Mouse (Mus musculus): ENCODE measurements around the gene Cnnm4. TPM values are rescaled to one million over a fixed set of nuclear protein-coding genes. Genes with fewer than 3 reads are reported as not detected.

The Cnnm4 gene
- polyA plus RNA-seq, 1 experiment: 6.2 TPM

DNA sequence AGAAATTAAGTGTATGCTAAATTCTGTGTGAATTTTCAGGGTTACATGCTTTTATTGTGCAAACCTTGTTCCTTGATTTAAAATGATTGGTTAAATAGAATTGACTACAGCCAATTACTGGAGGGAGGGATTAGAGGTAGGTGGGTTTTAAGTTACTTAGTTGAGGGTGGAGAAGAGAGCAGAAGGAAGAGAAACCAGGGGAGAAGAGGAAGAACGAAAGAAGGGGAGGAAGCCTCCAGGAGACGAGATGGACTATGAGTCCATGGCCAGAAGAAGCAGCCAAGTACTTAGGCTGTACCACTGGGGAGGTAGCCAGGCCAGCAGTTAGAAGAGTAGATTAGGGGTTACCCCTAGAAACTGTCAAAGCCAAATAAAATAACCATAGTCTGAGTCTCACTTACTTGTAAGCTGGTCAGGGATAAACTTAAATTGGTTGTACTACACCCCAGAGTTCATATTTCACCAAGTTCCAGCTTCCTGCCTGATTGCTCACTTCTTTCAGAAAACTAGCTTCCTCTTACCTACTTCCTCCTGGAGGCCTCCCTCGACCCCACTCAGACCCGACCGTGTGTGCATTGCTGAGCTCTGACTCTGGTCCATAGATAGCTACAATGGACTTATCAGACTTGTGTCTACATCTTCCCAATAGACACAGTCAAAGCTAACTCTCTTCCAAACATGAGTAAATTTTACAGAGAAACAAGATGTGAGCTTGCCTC, 25.2 kb upstream of the Cnnm4 start:
- Histone ChIP-seq H3K4me3 (ENCODE audit: insufficient read depth, poor library complexity, severe bottlenecking) (no peak overlapping the region), H3K79me2 (ENCODE audit: control insufficient read depth, insufficient read depth) (peaks cover 8% of the 10 kb centered on the region)
- TF ChIP-seq CTCF (IDR thresholded peaks at IDR 0.05; ENCODE audit: control insufficient read depth, insufficient read depth, insufficient read length) (no peak), CEBPB (IDR thresholded peaks at IDR 0.05; ENCODE audit: low read depth) (no peak), MAX (IDR thresholded peaks at IDR 0.05) (no peak), MYOD1 (IDR thresholded peaks at IDR 0.05; ENCODE audit: control insufficient read depth, insufficient read length, low read depth) (no peak)

GRCm38 (mm10) chr1:36446841-36447240, 24.6 kb upstream of the Cnnm4 start:
- TF ChIP-seq CTCF (IDR thresholded peaks at IDR 0.05; ENCODE audit: control insufficient read depth, insufficient read depth, insufficient read length) (no peak), MYOG (IDR thresholded peaks at IDR 0.05; ENCODE audit: control insufficient read depth, extremely low read depth, insufficient read length) (no peak), FOSL1 (IDR thresholded peaks at IDR 0.05; ENCODE audit: insufficient read depth, low read length, poor library complexity, severe bottlenecking) (no peak), USF1 (IDR thresholded peaks at IDR 0.05; ENCODE audit: low read depth) (no peak), MAX (IDR thresholded peaks at IDR 0.05) (no peak), MYOD1 (IDR thresholded peaks at IDR 0.05; ENCODE audit: control insufficient read depth, insufficient read length, low read depth) (no peak)
- Histone ChIP-seq H3K4me3 (ENCODE audit: insufficient read depth, poor library complexity, severe bottlenecking) (no peak overlapping the region), H3K79me3 (ENCODE audit: low read depth) (no peaks in the 10 kb centered on the region), H3K79me2 (ENCODE audit: control insufficient read depth, insufficient read depth) (peaks cover 8% of the 10 kb centered on the region), H3ac (ENCODE audit: control insufficient read depth, insufficient read length, low read depth) (no peak overlapping the region), H3K27me3 (ENCODE audit: control insufficient read depth, insufficient read depth, insufficient read length) (no peaks in the 10 kb centered on the region), H3K36me3 (ENCODE audit: control insufficient read depth, insufficient read depth) (peaks cover 6% of the 10 kb centered on the region)

More for the DNA sequence above, 25.2 kb upstream of the Cnnm4 start:
- H3K36me3 ChIP-seq (ENCODE audit: control insufficient read depth, insufficient read depth): peaks cover 12% of the 10 kb centered on the region
- H3ac ChIP-seq (ENCODE audit: control insufficient read depth, insufficient read length, low read depth): no peak overlapping the region
- H3K27me3 ChIP-seq (ENCODE audit: control insufficient read depth, insufficient read depth, insufficient read length): no peaks in the 10 kb centered on the region
- no peaks in the 10 kb centered on the region for H3K79me3 ChIP-seq (ENCODE audit: low read depth)

GRCm38 (mm10) chr1:36454055-36454815, 17.2 kb upstream of the Cnnm4 start:
- Histone ChIP-seq H3K27me3 (ENCODE audit: control insufficient read depth, insufficient read depth, insufficient read length) (no peaks in the 10 kb centered on the region), H3K36me3 (ENCODE audit: control insufficient read depth, insufficient read depth) (no peaks in the 10 kb centered on the region), H3K79me2 (ENCODE audit: control insufficient read depth, insufficient read depth) (no peaks in the 10 kb centered on the region), H3K79me3 (ENCODE audit: low read depth) (no peaks in the 10 kb centered on the region), H3K4me3 (ENCODE audit: insufficient read depth, poor library complexity, severe bottlenecking) (no peak overlapping the region), H3ac (ENCODE audit: control insufficient read depth, insufficient read length, low read depth) (no peak overlapping the region)
- TF ChIP-seq MYOG (IDR thresholded peaks at IDR 0.05; ENCODE audit: control insufficient read depth, extremely low read depth, insufficient read length) (no peak), MYOD1 (IDR thresholded peaks at IDR 0.05; ENCODE audit: control insufficient read depth, insufficient read length, low read depth) (no peak), CEBPB (IDR thresholded peaks at IDR 0.05; ENCODE audit: low read depth) (no peak), USF1 (IDR thresholded peaks at IDR 0.05; ENCODE audit: low read depth) (no peak), FOSL1 (IDR thresholded peaks at IDR 0.05; ENCODE audit: insufficient read depth, low read length, poor library complexity, severe bottlenecking) (no peak)

DNA sequence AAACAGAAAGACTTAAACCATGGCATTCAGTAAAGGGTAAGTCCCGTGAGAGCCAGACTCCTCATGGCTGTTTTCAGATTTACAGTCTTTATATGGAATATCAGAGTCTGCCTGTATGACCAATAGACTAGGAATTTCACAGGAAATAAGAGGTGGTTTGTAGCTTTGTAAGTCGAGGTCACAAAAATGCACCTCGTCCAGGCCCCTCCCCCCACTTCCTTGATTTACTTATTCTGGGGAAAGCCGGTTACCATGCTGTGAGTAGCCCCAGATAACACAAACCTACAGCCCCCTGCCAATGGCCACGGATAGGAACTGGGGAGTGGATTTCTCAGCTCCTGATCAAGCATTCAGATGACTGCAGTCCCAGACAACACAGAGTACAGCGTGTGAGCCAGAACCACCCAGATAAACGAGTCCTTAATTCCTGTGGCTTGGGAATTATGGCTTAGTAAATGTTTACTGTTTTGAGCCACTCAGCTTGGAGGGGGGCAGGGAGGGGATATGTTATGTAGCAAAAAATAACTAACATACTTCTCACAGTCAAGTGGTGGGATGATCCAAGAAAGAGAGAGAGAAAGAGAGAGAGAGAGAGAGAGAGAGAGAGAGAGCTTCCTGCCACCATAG, 13.9 kb upstream of the Cnnm4 start:
- Histone ChIP-seq H3ac (ENCODE audit: control insufficient read depth, insufficient read length, low read depth) (no peak overlapping the region), H3K79me2 (ENCODE audit: control insufficient read depth, insufficient read depth) (no peaks in the 10 kb centered on the region), H3K4me3 (ENCODE audit: insufficient read depth, poor library complexity, severe bottlenecking) (no peak overlapping the region), H3K27me3 (ENCODE audit: control insufficient read depth, insufficient read depth, insufficient read length) (no peaks in the 10 kb centered on the region), H3K36me3 (ENCODE audit: control insufficient read depth, insufficient read depth) (no peaks in the 10 kb centered on the region), H3K79me3 (ENCODE audit: low read depth) (no peaks in the 10 kb centered on the region)
- TF ChIP-seq USF1 (IDR thresholded peaks at IDR 0.05; ENCODE audit: low read depth) (no peak), CTCF (IDR thresholded peaks at IDR 0.05; ENCODE audit: control insufficient read depth, insufficient read depth, insufficient read length) (no peak), CEBPB (IDR thresholded peaks at IDR 0.05; ENCODE audit: low read depth) (no peak), MYOD1 (IDR thresholded peaks at IDR 0.05; ENCODE audit: control insufficient read depth, insufficient read length, low read depth) (no peak), MYOG (IDR thresholded peaks at IDR 0.05; ENCODE audit: control insufficient read depth, extremely low read depth, insufficient read length) (no peak), FOSL1 (IDR thresholded peaks at IDR 0.05; ENCODE audit: insufficient read depth, low read length, poor library complexity, severe bottlenecking) (no peak), MAX (IDR thresholded peaks at IDR 0.05) (no peak)

- no peaks in the 10 kb centered on the region for H3K27me3 ChIP-seq (ENCODE audit: control insufficient read depth, insufficient read depth, insufficient read length)
- no peaks in the 10 kb centered on the region for H3K36me3 ChIP-seq (ENCODE audit: control insufficient read depth, insufficient read depth)
- no peak overlapping the region for H3K4me3 ChIP-seq (ENCODE audit: insufficient read depth, poor library complexity, severe bottlenecking)
- H3K79me2 ChIP-seq (ENCODE audit: control insufficient read depth, insufficient read depth): no peaks in the 10 kb centered on the region
- H3K79me3 ChIP-seq (ENCODE audit: low read depth): no peaks in the 10 kb centered on the region
- TF ChIP-seq USF1 (IDR thresholded peaks at IDR 0.05; ENCODE audit: low read depth) (no peak), FOSL1 (IDR thresholded peaks at IDR 0.05; ENCODE audit: insufficient read depth, low read length, poor library complexity, severe bottlenecking) (no peak), MYOG (IDR thresholded peaks at IDR 0.05; ENCODE audit: control insufficient read depth, extremely low read depth, insufficient read length) (no peak)
- no peak overlapping the region for H3ac ChIP-seq (ENCODE audit: control insufficient read depth, insufficient read length, low read depth)
Measured at GRCm38 (mm10) chr1:36458169-36458568, 13.3 kb upstream of the Cnnm4 start.

Measured in C2C12 (cell line).